Mouse (Mus musculus) cerebellum, adult 9-10 months (tissue): ENCODE results near the gene Fam177a.
"Not testable (repeated sequence)": the region's sequence is repeated elsewhere in the genome, so short reads cannot be mapped to it uniquely, and the experiment has no call there.

Experiments
- DNase-seq: peaks from one replicate; pipeline ENCODE4 v3.0.0; 2022

Gene Fam177a

GRCm38 (mm10) chr12:55124242-55124641 lies at the start of gene Fam177a:
Fam177a (plus strand) TSS chr12:55124469.
- DNase-seq, result not testable (repeated sequence)

GRCm38 (mm10) chr12:55075296-55075695 lies 49.0 kb upstream of the Fam177a start:
- peak; percentile 81 for DNase-seq

- DNase-seq, result peak; percentile 8
Measured at GRCm38 (mm10) chr12:55078706-55079105, 45.6 kb upstream of the Fam177a start.

GRCm38 (mm10) chr12:55079726-55080600 lies 44.3 kb upstream of the Fam177a start, which contains the start of the genes 2700097O09Rik and Srp54a:
2700097O09Rik (minus strand) TSS chr12:55080110.
Srp54a (plus strand) TSS chr12:55080262.
- DNase-seq, result peak; percentile 95

- not testable (repeated sequence) for DNase-seq
Measured at GRCm38 (mm10) chr12:55080601-55080942, 43.7 kb upstream of the Fam177a start.

GRCm38 (mm10) chr12:55092127-55092526 lies 32.1 kb upstream of the Fam177a start:
- DNase-seq, result not testable (repeated sequence)

- DNase-seq, result not testable (repeated sequence)
Measured at GRCm38 (mm10) chr12:55112616-55113015, 11.7 kb upstream of the Fam177a start.

GRCm38 (mm10) chr12:55124731-55125130 lies 462 bp downstream of the Fam177a start:
- DNase-seq, result not testable (repeated sequence)

GRCm38 (mm10) chr12:55135540-55135939 lies 11.3 kb downstream of the Fam177a start:
- not testable (repeated sequence) for DNase-seq

GRCm38 (mm10) chr12:55137859-55138258 lies 13.6 kb downstream of the Fam177a start:
- not testable (repeated sequence) for DNase-seq

GRCm38 (mm10) chr12:55154559-55155448 lies 30.5 kb downstream of the Fam177a start, which contains the start of gene Srp54b:
Srp54b (plus strand) TSS chr12:55155104.
- DNase-seq, result not testable (repeated sequence)

- DNase-seq, result not testable (repeated sequence)
Measured at GRCm38 (mm10) chr12:55155449-55155783, 31.1 kb downstream of the Fam177a start.

- DNase-seq, result not testable (repeated sequence)
Measured at GRCm38 (mm10) chr12:55167034-55167557, 42.8 kb downstream of the Fam177a start.

GRCm38 (mm10) chr12:55187686-55188085 lies 63.4 kb downstream of the Fam177a start:
- not testable (repeated sequence) for DNase-seq

GRCm38 (mm10) chr12:55189127-55189526 lies 64.9 kb downstream of the Fam177a start:
- DNase-seq, result not testable (repeated sequence)
